Mouse (Mus musculus): ENCODE measurements around the gene Fam126a. TPM values are rescaled to one million over a fixed set of nuclear protein-coding genes. Genes with fewer than 3 reads are reported as not detected.

Gene Fam126a
- total and polyA plus RNA-seq, 3 experiments = 30.0 to 51.1 (median 34.7) TPM

- H3K4me1 ChIP-seq (ENCODE audit: control insufficient read depth in 1 of 2, insufficient read depth in 2 of 2, low read length in 2 of 2) = peaks cover 2 to 6% of the 10 kb centered on the region in 2 experiments; a peak in 2 of 4 replicates
- no peak overlapping the region for H3K27ac ChIP-seq (ENCODE audit: control insufficient read depth, low read depth, low read length)
- DNase-seq (ENCODE audit: low read depth, low spot score) = peak; percentile 86
- no peak overlapping the region for H3K9ac ChIP-seq (ENCODE audit: control insufficient read depth, low read depth, low read length, poor library complexity, severe bottlenecking)
- no peaks in the 10 kb centered on the region for H3K27me3 ChIP-seq (ENCODE audit: control insufficient read depth in 1 of 2, insufficient read depth in 2 of 2, low read length in 2 of 2)
- H3K4me3 ChIP-seq (ENCODE audit: control insufficient read depth in 1 of 2, insufficient read depth in 1 of 2, low read depth in 2 of 2, low read length in 2 of 2) = no peak overlapping the region
- H3K36me3 ChIP-seq (ENCODE audit: control insufficient read depth in 1 of 2, insufficient read depth in 2 of 2, low read length in 2 of 2) = peaks cover 2 to 5% of the 10 kb centered on the region in 2 experiments; a peak in 3 of 4 replicates
- H3K9me3 ChIP-seq (replicated peaks; ENCODE audit: insufficient read depth, low read length) = no peaks in the 10 kb centered on the region
- TF ChIP-seq SIN3A (IDR thresholded peaks at IDR 0.05; ENCODE audit: low read length) (peak; percentile 56; the same call in 1 of the 2 replicates), MAX (IDR thresholded peaks at IDR 0.05; ENCODE audit: low read length) (no peak), RAD21 (IDR thresholded peaks at IDR 0.05; ENCODE audit: low read depth, low read length) (no peak), EP300 (IDR thresholded peaks at IDR 0.05; ENCODE audit: low read depth in 1 of 2, low read length in 2 of 2) (peak; percentile 21 to 35; a peak in 1 of 4 replicates), SMC3 (IDR thresholded peaks at IDR 0.05; ENCODE audit: low read depth, low read length) (peak; percentile 7; the same call in 1 of the 2 replicates), RCOR1 (IDR thresholded peaks at IDR 0.05; ENCODE audit: low read depth, low read length) (peak; percentile 74; the same call in 1 of the 2 replicates), TBP (IDR thresholded peaks at IDR 0.05; ENCODE audit: low read depth, low read length) (no peak), ETS1 (IDR thresholded peaks at IDR 0.05; ENCODE audit: low read depth, low read length) (peak; percentile 43; the same call in 1 of the 2 replicates), MYB (IDR thresholded peaks at IDR 0.05; ENCODE audit: low read depth, low read length) (no peak), GATA1 (IDR thresholded peaks at IDR 0.05; ENCODE audit: low read depth, low read length) (peak; percentile 30; the same call in 1 of the 2 replicates)
- H3K79me2 ChIP-seq (ENCODE audit: control insufficient read depth, insufficient read depth, low read length, poor library complexity) = 0 out of 2 replicates have a peak, but pooled peaks cover 2% of the 10 kb centered on the region
These were observed 62.8 kb downstream of the Fam126a start for GRCm38 (mm10) chr5:23967705-23968104.

GRCm38 (mm10) chr5:23964599-23965165, 65.8 kb downstream of the Fam126a start:
- DNase-seq (ENCODE audit: low read depth, low spot score) = no peak
- no peak overlapping the region for H3K4me3 ChIP-seq (ENCODE audit: control insufficient read depth in 1 of 2, insufficient read depth in 1 of 2, low read depth in 2 of 2, low read length in 2 of 2)
- no peaks in the 10 kb centered on the region for H3K27me3 ChIP-seq (ENCODE audit: control insufficient read depth in 1 of 2, insufficient read depth in 2 of 2, low read length in 2 of 2)
- no peak overlapping the region for H3K9ac ChIP-seq (ENCODE audit: control insufficient read depth, low read depth, low read length, poor library complexity, severe bottlenecking)
- TF ChIP-seq E2F4 (IDR thresholded peaks at IDR 0.05; ENCODE audit: borderline replicate concordance, low read depth, low read length) (no peak), ELF1 (IDR thresholded peaks at IDR 0.05; ENCODE audit: low read depth, low read length) (no peak), SMC3 (IDR thresholded peaks at IDR 0.05; ENCODE audit: low read depth, low read length) (no peak), CHD1 (IDR thresholded peaks at IDR 0.05; ENCODE audit: low read depth, low read length) (no peak), MAZ (IDR thresholded peaks at IDR 0.05; ENCODE audit: low read depth, low read length) (no peak), POLR2AphosphoS2 (IDR thresholded peaks at IDR 0.05; ENCODE audit: low read length) (no peak), ZMIZ1 (IDR thresholded peaks at IDR 0.05; ENCODE audit: low read depth, low read length) (no peak), ZKSCAN1 (IDR thresholded peaks at IDR 0.05; ENCODE audit: low read depth, low read length) (no peak), KAT2A (conservative IDR thresholded peaks at IDR 0.05; ENCODE audit: low read depth, low read length) (no peak), GABPA (IDR thresholded peaks at IDR 0.05; ENCODE audit: low read depth, low read length) (no peak), ETS1 (IDR thresholded peaks at IDR 0.05; ENCODE audit: low read depth, low read length) (no peak), JUND (IDR thresholded peaks at IDR 0.05; ENCODE audit: low read depth, low read length) (no peak), NRF1 (IDR thresholded peaks at IDR 0.05; ENCODE audit: insufficient read depth, low read depth, low read length, poor library complexity, severe bottlenecking) (no peak), USF1 (IDR thresholded peaks at IDR 0.05; ENCODE audit: low read depth, low read length) (no peak), RCOR1 (IDR thresholded peaks at IDR 0.05; ENCODE audit: low read depth, low read length) (no peak), POLR2A (IDR thresholded peaks at IDR 0.05; ENCODE audit: control insufficient read depth in 1 of 2, insufficient read depth in 1 of 2, low read depth in 1 of 2, low read length in 2 of 2, poor library complexity in 1 of 2) (no peak), GATA1 (IDR thresholded peaks at IDR 0.05; ENCODE audit: low read depth, low read length) (no peak)
- H3K27ac ChIP-seq (ENCODE audit: control insufficient read depth, low read depth, low read length) = no peak overlapping the region
- H3K36me3 ChIP-seq (ENCODE audit: control insufficient read depth in 1 of 2, insufficient read depth in 2 of 2, low read length in 2 of 2) = peaks cover 2% of the 10 kb centered on the region in 2 experiments; a peak in 3 of 4 replicates
- 0 out of 2 replicates have a peak, but pooled peaks cover 2% of the 10 kb centered on the region for H3K79me2 ChIP-seq (ENCODE audit: control insufficient read depth, insufficient read depth, low read length, poor library complexity)
- H3K4me1 ChIP-seq (ENCODE audit: control insufficient read depth in 1 of 2, insufficient read depth in 2 of 2, low read length in 2 of 2) = peaks cover 2 to 6% of the 10 kb centered on the region in 2 experiments; a peak in 2 of 4 replicates
- H3K9me3 ChIP-seq (replicated peaks; ENCODE audit: insufficient read depth, low read length) = no peaks in the 10 kb centered on the region
